In genomic region chr7:101908367-101908766, GRCm38 (mm10) we compare ENCODE assay signal across 7 mouse cellular contexts. TPM values are rescaled to one million over a fixed set of nuclear protein-coding genes. Genes with fewer than 3 reads are reported as not detected.
DNase-seq lines count a peak whose midpoint lies in the region; ATAC-seq and TF ChIP-seq lines count a peak whose summit lies in the region.

No protein-coding gene starts in this region.

- peaks cover 19% of the 10 kb centered on the region for H3K4me1 ChIP-seq in midbrain, embryonic 16.5 days (ENCODE audit: control insufficient read depth, insufficient read depth, low read length)
- 0 out of 2 replicates have a peak, but pooled peaks cover 13% of the 10 kb centered on the region for H3K4me1 ChIP-seq in midbrain, embryonic 14.5 days (ENCODE audit: control insufficient read depth, insufficient read depth, low read length)

- no peak for ATAC-seq in midbrain, embryonic 16.5 days
- ATAC-seq in midbrain, embryonic 14.5 days (ENCODE audit: low FRiP score, low TSS enrichment), result no peak

- intact Hi-C loops in gastrocnemius, postnatal 14 days (cut with DNase I; ENCODE audit: low total_unique reads), result no loop called here

- 90% methylated on average over 4 of the region's 4 CpGs for WGBS in midbrain, embryonic 16.5 days
- WGBS in midbrain, embryonic 14.5 days, result 82% methylated on average over 4 of the region's 4 CpGs

- peaks cover 27% of the 10 kb centered on the region for H3K79me2 ChIP-seq in myocyte (ENCODE audit: control insufficient read depth, insufficient read depth)

- H3K9ac ChIP-seq in midbrain, embryonic 16.5 days (ENCODE audit: low read depth, low read length), result peak overlapping the region; percentile 21; the same call in 1 of the 2 replicates
- no peak overlapping the region; the same call in 1 of the 2 replicates for H3K9ac ChIP-seq in midbrain, embryonic 14.5 days (replicated peaks; ENCODE audit: low read length)

- no peaks in the 10 kb centered on the region for H3K27me3 ChIP-seq in midbrain, embryonic 16.5 days (ENCODE audit: control insufficient read depth, insufficient read depth, low read depth, low read length)
- H3K27me3 ChIP-seq in midbrain, embryonic 14.5 days (ENCODE audit: control insufficient read depth, insufficient read depth, low read length), result no peaks in the 10 kb centered on the region
- H3K27me3 ChIP-seq in myocyte (ENCODE audit: control insufficient read depth, insufficient read depth, insufficient read length), result no peaks in the 10 kb centered on the region

- no peak for TF ChIP-seq POLR2A in myocyte (IDR thresholded peaks at IDR 0.05; ENCODE audit: insufficient read length, low read depth)

- H3ac ChIP-seq in myocyte (ENCODE audit: control insufficient read depth, insufficient read length), result no peak overlapping the region

- H3K4me3 ChIP-seq in midbrain, embryonic 16.5 days (ENCODE audit: low read depth, low read length), result no peak overlapping the region
- H3K4me3 ChIP-seq in midbrain, embryonic 14.5 days (replicated peaks; ENCODE audit: low read depth, low read length), result no peak overlapping the region
- no peak overlapping the region for H3K4me3 ChIP-seq in myocyte

- H3K4me2 ChIP-seq in midbrain, embryonic 16.5 days (ENCODE audit: low read length), result no peak overlapping the region
- H3K4me2 ChIP-seq in midbrain, embryonic 14.5 days (ENCODE audit: low read length), result no peak overlapping the region
- peak overlapping the region; percentile 34 for H3K4me2 ChIP-seq in myocyte (ENCODE audit: low read depth)

- H3K27ac ChIP-seq in midbrain, embryonic 16.5 days (ENCODE audit: low read length), result no peak overlapping the region
- no peak overlapping the region for H3K27ac ChIP-seq in midbrain, embryonic 14.5 days (replicated peaks; ENCODE audit: low read depth, low read length)

- H3K36me3 ChIP-seq in midbrain, embryonic 16.5 days (ENCODE audit: control insufficient read depth, insufficient read depth, low read length), result peaks cover 19% of the 10 kb centered on the region; the same call in 1 of the 2 replicates
- H3K36me3 ChIP-seq in midbrain, embryonic 14.5 days (ENCODE audit: control insufficient read depth, insufficient read depth, low read length), result peaks cover 38% of the 10 kb centered on the region
- peaks cover 11% of the 10 kb centered on the region for H3K36me3 ChIP-seq in myocyte (ENCODE audit: control insufficient read depth, insufficient read depth)

- no peak for DNase-seq in midbrain, embryonic 14.5 days
- DNase-seq in gastrocnemius, postnatal 14 days, result peak; percentile 61
- peak; percentile 47 to 54 for DNase-seq in kidney, postnatal 36 days
- DNase-seq in urinary bladder, postnatal 4 days (ENCODE audit: low spot score in 2 of 2), result no peak
- no peak for DNase-seq in cerebellum, adult 8-10 months

- no peaks in the 10 kb centered on the region for H3K9me3 ChIP-seq in midbrain, embryonic 16.5 days (replicated peaks; ENCODE audit: control insufficient read depth, low read length, poor library complexity, severe bottlenecking)
- H3K9me3 ChIP-seq in midbrain, embryonic 14.5 days (ENCODE audit: control insufficient read depth, low read length), result no peaks in the 10 kb centered on the region

TF ChIP-seq in myocyte, 11 proteins besides CTCF, POLR2A, EP300 and RAD21:
- no peak for TF ChIP-seq TCF12 (IDR thresholded peaks at IDR 0.05; ENCODE audit: insufficient read depth, poor library complexity, severe bottlenecking)
- TF ChIP-seq SRF (IDR thresholded peaks at IDR 0.05; ENCODE audit: control insufficient read depth, insufficient read length, low read depth), result no peak
- TF ChIP-seq USF1 (IDR thresholded peaks at IDR 0.05; ENCODE audit: low read depth), result no peak

RNA-seq across cellular contexts. Expression of gene Tomt, which starts 2.2 kb away (rescaled TPM):
- 0.21 and 0.35 TPM in 2 replicates for polyA plus RNA-seq in midbrain, embryonic 16.5 days (2015; fragmentation: Nextera tagmentation; extraction: Ambion mirVana)
- polyA plus RNA-seq in midbrain, embryonic 14.5 days (2014; fragmentation: Nextera tagmentation; extraction: Ambion mirVana), result 0.27 and 0.33 TPM in 2 replicates
- total RNA-seq in gastrocnemius, postnatal 14 days (2021), result not detected
- polyA plus RNA-seq in myocyte (2012; fragmentation: generic; extraction: Trizol), result 0.06 TPM

RNA-seq across cellular contexts. Expression of gene Lamtor1, which starts 2.7 kb away (rescaled TPM):
- polyA plus RNA-seq in midbrain, embryonic 16.5 days (2015; fragmentation: Nextera tagmentation; extraction: Ambion mirVana), result 138 and 144 TPM in 2 replicates
- polyA plus RNA-seq in midbrain, embryonic 14.5 days (2014; fragmentation: Nextera tagmentation; extraction: Ambion mirVana), result 139 and 150 TPM in 2 replicates
- total RNA-seq in gastrocnemius, postnatal 14 days (2021), result 100 to 1,000 TPM; 101 to 102 TPM
- polyA plus RNA-seq in myocyte (2012; fragmentation: generic; extraction: Trizol), result 202 TPM

RNA-seq across cellular contexts. Expression of gene Lrrc51, which starts 25.3 kb away (rescaled TPM):
- 11.6 and 13.4 TPM in 2 replicates for polyA plus RNA-seq in midbrain, embryonic 16.5 days (2015; fragmentation: Nextera tagmentation; extraction: Ambion mirVana)
- polyA plus RNA-seq in midbrain, embryonic 14.5 days (2014; fragmentation: Nextera tagmentation; extraction: Ambion mirVana), result 7.4 and 10.7 TPM in 2 replicates
- 1 to 10 TPM; 3.6 to 3.7 TPM for total RNA-seq in gastrocnemius, postnatal 14 days (2021)
- 8.8 TPM for polyA plus RNA-seq in myocyte (2012; fragmentation: generic; extraction: Trizol)

RNA-seq across cellular contexts. Expression of gene Numa1, which starts 25.5 kb away (rescaled TPM):
- polyA plus RNA-seq in midbrain, embryonic 16.5 days (2015; fragmentation: Nextera tagmentation; extraction: Ambion mirVana), result 37.8 and 47.3 TPM in 2 replicates
- polyA plus RNA-seq in midbrain, embryonic 14.5 days (2014; fragmentation: Nextera tagmentation; extraction: Ambion mirVana), result 50.1 and 73.6 TPM in 2 replicates
- total RNA-seq in gastrocnemius, postnatal 14 days (2021), result 10 to 100 TPM; 53.0 to 53.3 TPM
- polyA plus RNA-seq in myocyte (2012; fragmentation: generic; extraction: Trizol), result 60.3 TPM

RNA-seq across cellular contexts. Expression of gene Folr1, which starts 37.8 kb away (rescaled TPM):
- 23.7 and 24.2 TPM in 2 replicates for polyA plus RNA-seq in midbrain, embryonic 16.5 days (2015; fragmentation: Nextera tagmentation; extraction: Ambion mirVana)
- polyA plus RNA-seq in midbrain, embryonic 14.5 days (2014; fragmentation: Nextera tagmentation; extraction: Ambion mirVana), result 6.7 and 7.9 TPM in 2 replicates
- 1 to 10 TPM; 1.6 to 2.2 TPM for total RNA-seq in gastrocnemius, postnatal 14 days (2021)
- polyA plus RNA-seq in myocyte (2012; fragmentation: generic; extraction: Trizol), result 2.2 TPM

Comparison
In these comparisons a context has a peak if more than half of its experiments do, and no peak if none do; other contexts are left out.
1. DNase-seq: peak in gastrocnemius, postnatal 14 days (single experiment) and kidney, postnatal 36 days (2 of 2); none in midbrain, embryonic 14.5 days (single experiment), urinary bladder, postnatal 4 days (0 of 2) and cerebellum, adult 8-10 months (single experiment).